Mouse (Mus musculus): Measurements from ENCODE around the gene Hexim2. TPM values are rescaled to one million over a fixed set of nuclear protein-coding genes. Genes with fewer than 3 reads are reported as not detected.

The Hexim2 gene
- polyA plus RNA-seq, 1 experiment from 2014 or later, result 7.7 TPM

GRCm38 (mm10) chr11:103175688-103176442, 43.6 kb downstream of the Hexim2 start:
- peak overlapping the region; percentile 1; the same call in 1 of the 2 replicates for H3K27ac ChIP-seq
- no peak overlapping the region for H3K9ac ChIP-seq
- H3K4me3 ChIP-seq (replicated peaks), result no peak overlapping the region
- H3K9me3 ChIP-seq (replicated peaks), result no peaks in the 10 kb centered on the region
- no peaks in the 10 kb centered on the region for H3K36me3 ChIP-seq
- ATAC-seq (ENCODE audit: low read depth) (no peak), DNase-seq (no peak)
- H3K27me3 ChIP-seq, result peaks cover 23% of the 10 kb centered on the region
- 49% methylated on average over 14 of the region's 14 CpGs for WGBS (ENCODE audit: insufficient replicate concordance)
- H3K4me2 ChIP-seq, result no peak overlapping the region
- peaks cover 63% of the 10 kb centered on the region for H3K4me1 ChIP-seq (replicated peaks)

- peaks cover 57% of the 10 kb centered on the region for H3K4me1 ChIP-seq (replicated peaks)
- H3K9ac ChIP-seq, result no peak overlapping the region
- no peak overlapping the region; the same call in 1 of the 2 replicates for H3K27ac ChIP-seq
- no peak overlapping the region for H3K4me3 ChIP-seq (replicated peaks)
- no peaks in the 10 kb centered on the region for H3K36me3 ChIP-seq
- H3K4me2 ChIP-seq, result no peak overlapping the region
- 60% methylated on average over 1 of the region's 1 CpGs for WGBS (ENCODE audit: insufficient replicate concordance)
- ATAC-seq (ENCODE audit: low read depth), result no peak
- no peaks in the 10 kb centered on the region for H3K9me3 ChIP-seq (replicated peaks)
- peaks cover 17% of the 10 kb centered on the region for H3K27me3 ChIP-seq
- DNase-seq, result no peak
Observed at GRCm38 (mm10) chr11:103176510-103176909, 44.3 kb downstream of the Hexim2 start.

DNA sequence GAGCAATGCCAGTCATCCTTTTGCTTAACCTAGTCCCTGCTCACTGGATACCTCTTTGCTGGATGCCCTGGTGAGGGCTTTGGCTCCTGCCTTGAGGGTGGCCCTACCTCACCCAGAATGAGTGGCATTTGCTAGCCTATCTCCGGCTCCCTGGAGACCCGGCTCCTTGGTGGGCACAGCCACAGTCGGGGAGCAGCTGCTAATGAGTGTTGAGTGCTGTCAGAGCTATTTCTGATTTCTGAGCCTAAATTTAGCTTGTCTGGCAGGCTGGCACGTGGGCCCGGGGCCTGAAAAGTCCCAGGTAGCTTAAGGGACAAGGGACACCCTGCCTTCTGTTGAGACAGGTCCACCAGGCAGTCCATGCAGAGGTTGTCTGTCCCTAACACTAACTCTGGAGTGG, 45.0 kb downstream of the Hexim2 start:
- H3K4me3 ChIP-seq (replicated peaks), result no peak overlapping the region
- H3K27me3 ChIP-seq, result peaks cover 10% of the 10 kb centered on the region
- no peaks in the 10 kb centered on the region for H3K36me3 ChIP-seq
- DNase-seq (no peak), ATAC-seq (ENCODE audit: low read depth) (no peak)
- H3K27ac ChIP-seq, result no peak overlapping the region; the same call in 1 of the 2 replicates
- H3K4me1 ChIP-seq (replicated peaks), result peaks cover 50% of the 10 kb centered on the region
- no peak overlapping the region for H3K9ac ChIP-seq
- H3K9me3 ChIP-seq (replicated peaks), result no peaks in the 10 kb centered on the region
- no peak overlapping the region for H3K4me2 ChIP-seq
- 55% methylated on average over 5 of the region's 5 CpGs for WGBS (ENCODE audit: insufficient replicate concordance)

DNA sequence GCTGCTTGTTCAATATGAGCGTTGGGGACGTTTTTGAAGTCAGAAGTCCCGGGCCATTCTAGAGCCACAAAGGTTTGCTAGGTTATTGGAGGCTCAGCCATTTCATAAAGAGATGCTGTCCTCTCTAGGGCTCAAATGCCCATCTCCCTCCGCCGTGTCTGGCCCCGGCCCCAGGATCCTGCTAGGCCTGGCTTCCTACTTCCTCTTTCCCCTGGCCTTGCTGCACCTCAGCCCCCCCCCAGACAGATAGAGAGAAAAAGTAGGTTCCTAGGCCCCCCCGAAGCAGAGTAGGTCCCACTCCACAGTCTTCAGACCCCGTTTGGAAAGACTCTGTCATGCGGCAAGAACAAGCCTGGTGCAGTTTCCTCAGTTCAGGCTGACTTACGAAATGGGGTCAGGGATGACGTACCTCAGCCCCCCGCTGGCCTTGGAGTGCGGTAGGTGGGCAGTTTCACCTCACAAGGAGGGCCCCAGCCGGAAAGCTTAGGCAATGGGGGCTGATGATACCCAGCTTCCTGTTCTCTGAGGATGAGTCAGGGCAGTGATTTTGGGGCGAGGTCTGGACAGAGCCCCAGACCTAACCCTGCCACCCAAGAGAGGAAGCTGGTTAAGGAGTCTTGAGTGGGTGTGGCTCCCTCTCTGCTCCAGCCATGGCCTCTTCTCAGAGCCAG, 45.7 kb downstream of the Hexim2 start:
- WGBS (ENCODE audit: insufficient replicate concordance), result 38% methylated on average over 15 of the region's 15 CpGs
- DNase-seq, result no peak
- Histone ChIP-seq H3K9ac (no peak overlapping the region), H3K4me1 (replicated peaks) (peaks cover 49% of the 10 kb centered on the region), H3K27me3 (peaks cover 4% of the 10 kb centered on the region; the same call in 1 of the 2 replicates), H3K4me3 (replicated peaks) (no peak overlapping the region), H3K4me2 (0 out of 2 replicates have a peak overlapping the region, but pooled peaks have one; percentile 1), H3K9me3 (replicated peaks) (no peaks in the 10 kb centered on the region), H3K36me3 (no peaks in the 10 kb centered on the region), H3K27ac (no peak overlapping the region)
- no peak for ATAC-seq (ENCODE audit: low read depth)

DNA sequence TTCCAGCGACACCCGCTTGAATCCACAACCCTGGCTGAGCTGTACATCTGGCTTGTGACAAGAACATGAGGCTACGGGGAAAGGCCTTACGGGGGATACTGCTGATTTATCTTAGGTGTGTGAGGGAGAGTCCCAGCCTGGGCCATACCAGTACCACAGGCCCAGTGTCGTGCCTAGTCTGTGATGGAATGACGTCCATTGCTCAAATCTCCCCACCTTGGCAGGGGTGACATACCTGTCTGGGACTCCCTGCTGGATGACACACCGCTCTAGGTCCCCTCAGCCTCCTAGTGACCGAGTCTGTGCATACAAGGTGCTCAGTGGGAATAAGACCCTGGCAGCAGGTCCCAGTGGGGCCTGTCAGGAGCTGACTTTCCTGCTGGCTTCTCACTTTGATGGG, 46.5 kb downstream of the Hexim2 start:
- Histone ChIP-seq H3K9me3 (replicated peaks) (no peaks in the 10 kb centered on the region), H3K4me2 (no peak overlapping the region), H3K36me3 (no peaks in the 10 kb centered on the region), H3K27me3 (no peaks in the 10 kb centered on the region), H3K9ac (no peak overlapping the region), H3K27ac (no peak overlapping the region), H3K4me3 (replicated peaks) (no peak overlapping the region), H3K4me1 (replicated peaks) (peaks cover 41% of the 10 kb centered on the region)
- DNase-seq (no peak), ATAC-seq (ENCODE audit: low read depth) (no peak)
- 80% methylated on average over 8 of the region's 8 CpGs for WGBS (ENCODE audit: insufficient replicate concordance)

DNA sequence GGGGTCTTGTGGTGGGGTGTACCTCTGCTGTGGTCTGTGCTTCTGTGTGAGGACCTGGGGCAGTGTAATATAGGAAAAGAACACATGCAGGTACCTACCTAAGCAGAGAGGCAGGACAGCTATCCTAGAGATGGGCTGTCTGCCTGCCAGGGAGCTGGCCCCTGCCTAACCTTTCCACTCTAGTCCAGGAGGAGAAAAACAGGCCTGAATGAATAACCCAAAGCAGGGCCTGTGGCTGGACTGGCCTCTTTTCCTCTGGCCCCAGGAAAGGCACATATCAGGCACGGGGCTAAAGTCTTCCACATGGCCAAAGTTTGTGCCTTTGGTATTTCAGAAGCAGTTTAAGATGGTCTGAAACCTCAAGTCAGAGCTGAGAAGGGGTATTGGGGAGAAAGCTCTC, 48.2 kb downstream of the Hexim2 start:
- H3K27me3 ChIP-seq, result no peaks in the 10 kb centered on the region
- H3K4me2 ChIP-seq, result no peak overlapping the region
- WGBS (ENCODE audit: insufficient replicate concordance), result 58% methylated on average over 1 of the region's 1 CpGs
- H3K4me3 ChIP-seq (replicated peaks), result no peak overlapping the region
- H3K4me1 ChIP-seq (replicated peaks), result peaks cover 25% of the 10 kb centered on the region
- DNase-seq, result no peak
- H3K9ac ChIP-seq, result no peak overlapping the region
- no peak for ATAC-seq (ENCODE audit: low read depth)
- no peaks in the 10 kb centered on the region for H3K36me3 ChIP-seq
- no peaks in the 10 kb centered on the region for H3K9me3 ChIP-seq (replicated peaks)
- no peak overlapping the region for H3K27ac ChIP-seq

GRCm38 (mm10) chr11:103181349-103181748, 49.1 kb downstream of the Hexim2 start:
- DNase-seq (no peak), ATAC-seq (ENCODE audit: low read depth) (no peak)
- H3K36me3 ChIP-seq, result no peaks in the 10 kb centered on the region
- no peak overlapping the region for H3K4me3 ChIP-seq (replicated peaks)
- H3K27me3 ChIP-seq, result no peaks in the 10 kb centered on the region
- H3K4me1 ChIP-seq (replicated peaks), result peaks cover 18% of the 10 kb centered on the region
- H3K27ac ChIP-seq, result no peak overlapping the region
- H3K4me2 ChIP-seq, result no peak overlapping the region
- H3K9ac ChIP-seq, result no peak overlapping the region
- no peaks in the 10 kb centered on the region for H3K9me3 ChIP-seq (replicated peaks)
- WGBS (ENCODE audit: insufficient replicate concordance), result 71% methylated on average over 9 of the region's 9 CpGs

- Histone ChIP-seq H3K4me3 (replicated peaks) (no peak overlapping the region), H3K4me2 (no peak overlapping the region), H3K27me3 (no peaks in the 10 kb centered on the region), H3K9me3 (replicated peaks) (no peaks in the 10 kb centered on the region), H3K9ac (no peak overlapping the region), H3K4me1 (replicated peaks) (peaks cover 14% of the 10 kb centered on the region), H3K27ac (no peak overlapping the region), H3K36me3 (no peaks in the 10 kb centered on the region)
- WGBS (ENCODE audit: insufficient replicate concordance), result 63% methylated on average over 3 of the region's 3 CpGs
- ATAC-seq (ENCODE audit: low read depth), result no peak
- DNase-seq, result no peak
Observed at GRCm38 (mm10) chr11:103181911-103182310, 49.7 kb downstream of the Hexim2 start.

- DNase-seq, result no peak
- no peak overlapping the region for H3K4me2 ChIP-seq
Observed at GRCm38 (mm10) chr11:103184891-103185290, 52.7 kb downstream of the Hexim2 start.

More at GRCm38 (mm10) chr11:103184891-103185290, 52.7 kb downstream of the Hexim2 start:
- Histone ChIP-seq H3K36me3 (no peaks in the 10 kb centered on the region), H3K9ac (no peak overlapping the region), H3K27me3 (no peaks in the 10 kb centered on the region), H3K4me3 (replicated peaks) (no peak overlapping the region), H3K27ac (no peak overlapping the region), H3K4me1 (replicated peaks) (no peaks in the 10 kb centered on the region), H3K9me3 (replicated peaks) (no peaks in the 10 kb centered on the region)
- ATAC-seq (ENCODE audit: low read depth), result no peak
- WGBS (ENCODE audit: insufficient replicate concordance), result 40% methylated on average over 2 of the region's 2 CpGs
